Mouse (Mus musculus) stomach, postnatal 0 days (tissue): ENCODE data around the gene Nrcam.

ENCODE experiments used
- CTCF ChIP-seq: IDR thresholded peaks from 2 replicates; pipeline ENCODE4 v1.5.1; 2016; ENCODE audit warnings: antibody characterized with exemption, low read depth, mild to moderate bottlenecking, moderate library complexity
- EP300 ChIP-seq: optimal IDR thresholded peaks from 2 replicates; pipeline ENCODE3; 2016; ENCODE audit warnings: antibody characterized with exemption

DNA sequence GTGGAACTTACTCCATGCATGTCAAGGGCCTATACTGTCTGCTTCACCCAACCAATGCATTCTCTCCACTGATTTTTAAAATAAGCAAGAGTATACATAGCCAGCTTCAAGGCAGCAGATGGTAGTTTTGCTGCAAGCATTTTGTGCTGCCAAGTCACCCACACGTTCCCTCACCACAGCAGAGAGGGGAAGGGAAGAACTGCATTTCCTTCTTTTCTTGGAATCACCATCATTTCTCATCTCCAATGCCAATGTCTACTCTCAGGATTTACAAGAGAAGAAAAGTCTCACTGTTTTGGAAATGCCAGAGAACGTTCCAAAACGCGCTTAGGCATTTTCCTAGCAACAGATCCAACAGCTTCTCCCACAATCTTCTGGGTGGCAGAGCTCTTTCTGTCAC lies 52.1 kb downstream of the Nrcam start:
- no peak for TF ChIP-seq CTCF
- no peak for TF ChIP-seq EP300
